Mouse (Mus musculus): ENCODE measurements around the gene Hist2h2be.
A peak's percentile ranks its signal among the peaks of the same experiment; 100 is the strongest.
"Not testable (repeated sequence)": the region's sequence is repeated elsewhere in the genome, so short reads cannot be mapped to it uniquely, and the experiment has no call there.

The Hist2h2be gene

DNA sequence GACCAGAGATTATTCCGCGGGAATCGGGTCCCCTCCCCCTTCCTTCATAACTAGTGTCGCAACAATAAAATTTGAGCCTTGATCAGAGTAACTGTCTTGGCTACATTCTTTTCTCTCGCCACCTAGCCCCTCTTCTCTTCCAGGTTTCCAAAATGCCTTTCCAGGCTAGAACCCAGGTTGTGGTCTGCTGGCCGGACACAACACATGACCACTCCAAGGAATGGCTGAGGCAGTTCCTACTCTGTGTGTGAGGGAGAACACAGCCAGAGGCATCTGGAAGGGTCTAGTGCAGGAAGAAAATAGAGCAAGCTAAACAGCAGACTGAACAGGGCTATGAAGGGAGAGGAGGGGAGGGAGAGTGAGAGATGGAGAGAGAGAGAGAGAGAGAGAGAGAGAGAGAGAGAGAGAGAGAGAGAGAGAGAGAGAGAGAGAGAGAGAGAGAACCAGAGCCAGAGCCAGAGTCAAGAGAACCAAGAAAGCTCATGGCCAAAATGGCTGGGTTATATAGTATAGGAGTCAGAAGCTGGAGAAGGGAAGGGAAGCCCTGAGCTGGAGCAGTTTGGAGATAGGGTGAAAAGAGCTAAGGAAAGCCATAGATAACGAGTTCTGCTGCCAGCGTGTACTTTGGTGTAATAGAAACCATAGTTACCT lies 22.2 kb upstream of the Hist2h2be start:
- not testable (repeated sequence) for DNase-seq

DNA sequence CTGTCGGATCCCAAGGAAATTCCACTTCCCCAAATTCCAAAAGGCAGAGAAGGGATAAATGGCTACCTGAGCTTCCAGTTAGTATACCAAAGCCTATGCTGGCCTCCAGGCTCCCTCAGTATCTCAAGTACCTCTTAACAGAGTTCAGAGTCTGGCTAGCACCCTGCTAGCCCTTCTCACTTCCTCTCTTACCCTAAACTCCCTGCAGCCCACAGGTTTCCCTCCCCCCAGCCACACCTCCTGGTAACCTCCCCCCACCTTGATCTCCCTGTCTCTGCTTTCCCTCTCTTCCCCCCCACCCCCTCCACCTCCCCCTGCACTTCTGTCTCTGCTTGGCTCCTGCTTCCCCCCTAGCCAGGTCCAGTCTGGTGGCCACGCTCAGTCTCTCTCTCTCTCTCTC lies 21.2 kb upstream of the Hist2h2be start:
- DNase-seq: no peak

DNA sequence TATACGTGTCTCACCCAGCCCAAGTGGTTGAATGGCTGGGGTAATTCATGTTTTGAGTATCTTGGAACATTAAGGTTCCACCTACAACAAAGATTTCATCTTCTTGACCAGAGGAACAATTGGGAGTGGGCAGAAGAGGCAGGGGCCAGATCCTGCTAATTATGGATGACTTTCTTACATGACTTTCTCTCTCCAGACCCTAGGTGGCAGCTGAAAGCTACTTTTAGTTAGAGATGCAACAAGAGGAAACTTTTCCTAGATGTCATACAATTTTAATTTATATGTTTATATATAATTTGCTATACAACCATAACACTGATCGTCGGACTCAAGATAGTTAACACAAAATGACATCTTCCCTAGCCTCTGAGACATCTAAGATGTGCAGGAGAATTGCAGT lies 13.1 kb upstream of the Hist2h2be start:
- no peak for DNase-seq

DNA sequence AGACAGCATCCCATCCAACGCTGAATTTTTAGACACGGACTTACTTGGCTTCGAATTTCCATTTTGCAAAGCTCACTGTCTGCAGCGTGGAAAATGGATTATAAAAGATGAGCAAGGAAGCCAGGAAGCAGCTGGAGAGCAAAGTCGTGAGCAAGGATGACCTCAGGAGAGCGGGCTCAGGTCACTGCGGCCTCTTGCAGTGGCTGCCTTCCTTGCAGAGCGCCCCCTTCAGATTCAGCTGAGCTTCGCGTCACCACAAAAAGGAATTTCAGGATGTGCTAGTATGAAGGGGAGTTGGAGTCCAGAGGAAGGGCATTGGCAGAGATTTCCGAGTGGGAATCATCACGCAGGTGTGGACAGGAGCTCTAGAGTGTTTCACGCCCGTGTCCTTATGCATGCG lies 11.7 kb upstream of the Hist2h2be start:
- DNase-seq: no peak

DNA sequence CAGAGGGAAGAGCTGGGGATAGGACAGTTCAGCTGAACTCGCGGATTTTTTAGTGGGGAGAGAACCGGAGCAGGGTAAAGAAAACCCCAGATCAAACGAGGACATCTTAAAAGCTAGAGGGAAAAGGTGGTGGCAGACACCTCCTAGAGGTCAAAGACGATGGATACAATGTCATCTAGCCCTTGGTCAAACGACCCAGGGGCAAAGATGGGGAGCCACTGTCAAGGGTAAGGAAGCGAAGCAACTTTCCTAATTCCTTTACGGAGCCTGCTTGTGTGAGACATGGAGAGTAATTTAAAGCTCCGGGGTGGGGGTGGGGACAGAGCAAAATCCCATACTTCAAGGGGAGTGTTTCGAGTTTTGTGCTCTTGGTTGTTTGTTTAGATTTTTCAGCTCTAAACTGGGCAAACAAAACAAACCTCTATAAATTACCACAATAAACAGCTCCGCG lies 1.7 kb upstream of the Hist2h2be start:
- DNase-seq: peak; percentile 24

DNA sequence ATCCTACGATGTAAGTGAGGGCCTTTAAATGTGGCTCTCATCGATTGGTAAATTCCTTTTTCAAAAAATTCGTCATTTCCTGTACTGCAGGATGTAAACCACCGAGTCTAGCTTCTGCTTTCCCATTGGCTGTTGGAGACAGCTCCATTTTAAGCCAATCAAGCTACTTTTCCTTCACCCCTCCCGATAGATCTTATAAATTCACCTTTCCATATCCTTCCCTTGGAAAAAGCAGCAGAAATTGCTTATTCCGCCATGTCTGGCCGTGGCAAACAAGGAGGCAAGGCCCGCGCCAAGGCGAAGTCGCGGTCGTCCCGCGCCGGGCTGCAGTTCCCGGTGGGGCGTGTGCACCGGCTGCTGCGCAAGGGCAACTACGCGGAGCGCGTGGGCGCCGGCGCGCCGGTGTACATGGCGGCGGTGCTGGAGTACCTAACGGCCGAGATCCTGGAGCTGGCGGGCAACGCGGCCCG lies 1.2 kb upstream of the Hist2h2be start, which contains the start of the genes Bola1 and Hist2h2ab:
Gene Bola1, minus strand, starts transcription at position 49 of the 470 bp plus-strand sequence.
Gene Hist2h2ab, plus strand, starts transcription at position 205 of the 470 bp plus-strand sequence.
- peak; percentile 85 for DNase-seq

DNA sequence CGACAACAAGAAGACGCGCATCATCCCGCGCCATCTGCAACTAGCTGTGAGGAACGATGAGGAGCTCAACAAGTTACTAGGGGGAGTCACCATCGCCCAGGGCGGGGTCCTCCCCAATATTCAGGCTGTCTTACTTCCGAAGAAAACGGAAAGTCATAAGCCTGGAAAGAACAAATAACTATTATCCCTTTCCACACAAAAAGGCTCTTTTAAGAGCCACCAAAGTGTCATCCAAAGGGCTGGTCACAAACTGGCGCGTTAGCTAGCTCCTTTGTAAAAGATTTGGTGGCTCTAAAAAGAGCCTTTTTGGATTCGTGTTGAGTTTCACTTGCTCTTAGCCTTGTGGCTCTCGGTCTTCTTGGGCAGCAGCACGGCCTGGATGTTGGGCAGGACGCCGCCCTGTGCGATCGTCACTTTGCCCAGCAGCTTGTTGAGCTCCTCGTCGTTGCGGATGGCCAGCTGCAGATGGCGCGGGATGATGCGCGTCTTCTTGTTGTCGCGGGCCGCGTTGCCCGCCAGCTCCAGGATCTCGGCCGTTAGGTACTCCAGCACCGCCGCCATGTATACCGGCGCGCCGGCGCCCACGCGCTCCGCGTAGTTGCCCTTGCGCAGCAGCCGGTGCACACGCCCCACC lies 671 bp upstream of the Hist2h2be start:
- peak; percentile 80 for DNase-seq

DNA sequence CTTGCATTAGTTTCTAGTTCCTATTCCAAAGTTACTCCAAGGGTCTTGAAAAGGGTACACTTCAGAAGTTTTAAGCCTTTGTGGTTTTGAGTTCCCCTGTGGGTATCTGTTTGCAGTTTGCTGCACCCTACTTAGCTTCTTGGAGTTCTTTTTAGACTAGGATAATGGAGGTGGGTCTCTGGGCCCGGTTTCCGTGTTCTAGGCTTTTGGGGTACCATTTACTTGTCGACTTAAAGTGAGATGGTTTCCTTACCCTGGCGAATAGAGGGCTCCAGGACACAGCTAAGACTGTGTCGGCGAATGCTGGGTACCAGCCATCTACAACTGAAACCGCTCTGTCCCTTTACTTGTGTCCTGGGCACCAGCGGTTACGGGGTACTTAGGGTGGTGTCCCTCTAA lies 720 bp downstream of the Hist2h2be start:
- DNase-seq: peak; percentile 19

DNA sequence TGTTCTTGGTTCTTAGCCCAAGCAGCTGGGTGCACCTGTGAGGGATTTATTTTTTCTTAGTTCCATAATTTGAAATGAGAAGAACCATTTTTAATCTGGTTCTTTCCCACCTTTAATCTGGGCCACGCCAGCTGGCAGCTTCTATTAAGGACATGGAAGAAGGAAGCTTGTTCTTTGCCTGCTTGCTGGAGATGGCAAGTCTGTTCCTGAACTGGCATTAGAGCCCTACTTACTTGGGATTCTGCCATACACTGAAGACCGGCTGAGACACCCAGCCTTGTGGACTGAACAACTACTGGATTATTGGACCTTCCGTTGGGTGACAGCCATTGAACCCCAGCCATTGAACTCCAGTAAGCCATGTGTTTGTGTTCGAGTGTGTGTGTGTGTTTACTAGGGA lies 1.9 kb downstream of the Hist2h2be start:
- DNase-seq: no peak

DNA sequence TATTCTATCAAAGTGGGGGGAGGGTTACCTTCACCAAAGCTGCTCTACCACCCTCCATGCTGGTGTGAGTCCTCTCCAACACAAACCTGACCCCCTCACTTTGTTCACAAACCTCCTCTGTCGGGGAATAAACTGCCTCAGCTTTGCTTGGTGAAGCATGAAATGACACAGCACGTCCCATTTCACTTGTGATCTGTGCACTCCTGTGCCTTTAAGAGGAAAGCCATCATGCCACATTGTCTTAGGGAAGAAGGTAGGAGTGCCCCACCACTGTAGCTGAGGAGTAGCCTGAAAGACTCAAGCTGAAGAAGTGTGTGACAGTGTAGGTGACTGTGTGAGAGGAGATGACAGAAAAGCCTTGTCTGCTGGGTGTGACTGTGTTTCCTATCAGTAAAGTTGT lies 4.5 kb downstream of the Hist2h2be start:
- DNase-seq: no peak

DNA sequence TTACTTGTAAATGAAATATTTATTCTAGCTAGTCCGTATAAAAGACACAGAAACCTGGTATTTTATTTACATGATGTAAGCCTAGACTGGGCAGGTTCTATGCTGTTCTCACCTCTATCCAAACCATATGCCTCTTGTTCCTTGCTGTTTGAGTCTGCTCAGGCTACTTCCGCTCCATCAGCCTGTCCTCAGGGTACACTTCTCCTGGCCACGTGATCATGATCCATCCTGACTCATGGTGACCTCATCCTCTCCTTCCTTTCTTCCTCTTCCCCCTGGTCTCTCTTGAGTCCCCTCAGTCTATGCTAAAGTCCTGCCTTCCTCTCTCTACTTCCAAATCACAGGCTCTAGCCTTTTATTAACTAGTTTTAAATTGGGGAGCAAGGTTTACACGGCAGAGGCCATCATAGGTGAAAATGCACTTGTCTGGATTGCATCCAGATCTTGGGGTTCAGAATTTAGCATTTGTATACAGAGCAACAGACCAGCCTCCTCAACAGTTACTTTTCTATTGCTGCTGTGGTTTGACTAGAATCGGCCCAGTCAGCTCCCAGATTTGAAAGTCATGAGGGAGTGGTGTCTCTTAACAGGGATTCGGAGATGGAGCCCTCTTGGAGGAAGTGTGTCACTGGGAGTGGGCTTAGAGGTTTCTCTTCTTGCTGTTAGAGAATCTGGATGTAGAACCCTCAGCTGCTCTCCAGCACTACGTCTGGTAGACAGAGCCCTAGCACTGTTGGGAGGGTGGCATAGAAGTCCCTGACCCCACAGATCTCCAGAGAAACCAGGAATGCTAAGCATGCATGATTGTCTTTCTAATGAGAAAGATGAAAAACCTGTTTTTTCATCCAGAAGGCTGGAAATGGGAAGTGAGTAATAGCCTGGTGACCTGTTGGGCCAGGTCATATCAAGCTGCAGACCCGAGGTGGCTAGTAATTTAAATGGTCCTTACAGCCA lies 6.1 kb downstream of the Hist2h2be start:
- DNase-seq: no peak

DNA sequence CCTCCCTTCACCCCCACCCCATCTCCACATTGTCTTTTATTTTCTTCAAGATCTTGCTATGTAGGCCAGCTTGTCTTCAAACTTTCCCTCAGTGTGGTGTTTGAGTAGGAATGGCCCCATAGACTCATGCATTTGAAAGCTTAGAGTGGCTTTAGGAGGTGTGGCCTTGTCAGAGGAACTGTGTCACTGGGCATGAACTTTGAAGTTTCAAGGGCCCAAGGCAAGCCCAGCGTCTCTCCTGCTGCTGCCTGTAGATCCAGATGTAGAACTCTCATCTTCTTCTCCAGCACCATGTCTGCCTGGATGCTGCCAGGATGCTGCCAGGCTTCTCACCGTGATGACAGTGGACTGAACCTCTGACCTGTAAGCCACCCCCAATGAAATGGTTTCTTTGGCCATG lies 7.9 kb downstream of the Hist2h2be start:
- no peak for DNase-seq

DNA sequence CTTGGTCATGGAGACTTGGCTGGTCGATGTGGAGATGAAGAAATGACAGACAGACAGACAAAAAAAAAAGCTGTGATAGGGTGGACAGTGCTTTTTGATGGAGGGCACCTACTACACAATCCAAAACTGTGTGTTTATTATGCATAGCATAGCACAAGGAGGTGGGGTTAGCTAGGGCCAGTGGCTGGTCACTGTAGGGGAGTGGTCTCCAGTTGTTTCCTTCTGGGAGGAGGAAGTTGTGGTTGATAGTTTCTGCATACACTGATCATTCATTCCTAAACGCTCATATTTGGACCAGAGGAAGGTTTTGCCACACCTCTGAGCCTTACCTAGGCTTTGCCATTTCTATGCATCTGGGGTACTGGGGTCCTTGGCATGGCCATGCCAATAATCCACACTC lies 9.5 kb downstream of the Hist2h2be start:
- no peak for DNase-seq

DNA sequence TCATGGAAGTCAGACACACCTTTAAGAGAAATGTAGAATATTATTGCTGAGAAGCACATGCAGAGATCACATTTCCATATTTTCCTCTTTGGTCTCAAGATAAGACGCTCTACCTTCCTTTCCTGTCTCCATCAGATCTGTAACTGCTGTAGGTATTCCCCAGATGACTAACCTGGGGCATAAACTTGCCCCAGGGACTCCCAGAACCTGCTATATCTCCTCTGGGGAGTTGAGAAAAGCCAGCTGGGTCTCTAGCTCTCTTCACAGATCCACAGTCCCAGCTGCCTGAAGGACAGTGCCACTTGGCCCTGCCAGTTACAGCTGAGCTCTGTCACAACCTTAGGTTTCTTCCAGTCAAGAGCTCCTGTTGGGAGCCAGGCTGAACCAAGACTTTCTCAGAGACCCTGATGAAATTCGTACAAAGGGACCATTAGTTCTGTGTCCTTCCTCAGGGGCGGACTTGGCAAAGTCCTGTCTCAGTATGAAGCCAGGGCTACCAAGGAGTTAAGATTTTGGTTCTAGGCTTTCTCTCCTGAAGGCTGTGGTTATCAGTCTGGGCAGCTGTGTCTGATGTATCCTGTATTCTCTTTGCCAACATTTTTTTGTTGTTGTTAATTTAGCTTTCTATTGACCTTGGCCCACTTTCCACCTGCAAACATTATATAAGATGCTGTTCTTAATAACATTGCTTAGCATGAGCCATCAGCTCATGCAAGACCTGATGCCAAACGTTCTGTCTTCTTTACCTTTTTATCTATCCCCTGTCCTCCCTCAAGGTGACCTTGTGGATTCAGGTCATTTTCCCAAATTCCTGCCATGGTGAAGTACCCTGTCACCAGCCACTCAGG lies 10.2 kb downstream of the Hist2h2be start:
- DNase-seq: no peak

DNA sequence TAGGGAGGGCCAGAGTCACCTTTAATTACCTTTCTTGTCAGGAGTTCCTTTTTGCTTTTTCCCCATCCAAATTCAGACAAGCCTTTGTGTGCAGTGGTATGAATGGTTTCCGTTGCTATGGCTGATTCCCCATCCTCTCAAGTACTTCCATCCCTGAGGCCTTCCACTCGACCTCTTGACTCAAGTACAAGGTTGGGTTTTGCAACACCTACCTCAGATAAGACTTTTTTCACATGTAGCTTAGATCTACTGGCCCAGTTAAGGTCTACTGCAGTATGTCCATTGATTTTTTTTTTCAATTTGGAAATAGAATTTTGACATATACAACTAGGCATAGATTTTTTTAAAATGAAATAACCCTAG lies 10.8 kb downstream of the Hist2h2be start:
- no peak for DNase-seq

DNA sequence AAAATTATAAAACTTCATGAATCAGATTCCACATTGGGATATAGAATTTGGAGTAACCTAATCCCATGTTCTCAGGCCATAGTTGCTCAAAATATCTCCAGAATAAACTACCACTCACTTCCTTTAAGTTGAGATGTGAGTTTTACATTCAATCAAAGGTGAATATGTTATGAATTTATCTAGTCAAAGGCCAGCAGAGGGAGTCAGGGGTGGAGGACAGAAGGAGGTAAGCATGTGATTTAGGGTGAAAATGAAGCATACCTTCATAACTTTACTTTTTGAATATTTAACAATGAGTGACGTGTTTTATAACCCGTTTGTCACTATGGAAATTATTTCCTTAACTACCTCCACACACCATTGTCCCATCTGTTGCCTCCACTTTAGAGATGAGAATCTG lies 14.0 kb downstream of the Hist2h2be start:
- no peak for DNase-seq

DNA sequence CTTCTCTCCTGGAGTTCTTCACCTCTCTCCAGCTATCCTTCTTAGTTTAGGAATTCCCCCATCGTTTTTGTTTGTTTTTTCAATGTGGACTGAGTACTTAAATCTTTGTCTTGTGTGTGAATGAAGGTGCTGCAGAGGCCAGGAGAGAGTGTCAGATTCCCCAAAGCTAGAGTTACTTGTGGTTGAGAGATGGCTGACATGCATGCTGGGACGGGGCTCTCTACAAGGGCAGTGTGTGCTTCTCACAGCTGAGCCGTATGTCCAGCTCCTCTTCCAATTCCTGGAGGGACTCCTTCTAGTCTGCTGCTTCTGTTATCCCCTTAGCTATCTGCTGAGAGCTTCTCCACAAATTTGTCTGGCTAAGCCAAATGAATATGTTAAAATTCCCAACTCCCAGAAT lies 14.9 kb downstream of the Hist2h2be start:
- DNase-seq: no peak

DNA sequence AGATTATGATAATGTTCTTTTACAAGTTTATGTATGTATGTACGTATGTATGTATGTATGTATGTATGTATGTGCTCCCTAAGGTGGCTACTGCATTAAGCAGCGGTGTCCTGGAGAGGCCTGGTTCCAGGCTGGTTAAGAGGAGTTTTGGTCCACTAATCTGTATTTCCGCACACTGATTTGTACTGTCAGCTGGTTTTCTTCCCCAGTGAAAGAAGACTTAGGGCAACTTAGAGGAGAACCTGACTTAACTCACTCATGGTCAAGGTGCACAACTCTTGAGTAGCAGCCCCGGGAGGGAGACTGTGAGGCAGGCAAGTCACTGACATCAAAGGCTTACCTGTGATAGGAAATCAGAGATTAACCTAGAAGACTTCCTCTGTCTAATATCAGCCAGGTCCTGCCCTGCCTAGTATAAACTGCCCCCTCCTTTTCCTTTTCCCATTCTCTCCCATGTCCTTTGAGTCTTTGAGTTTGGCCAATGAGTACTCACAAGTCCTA lies 16.0 kb downstream of the Hist2h2be start:
- no peak for DNase-seq

DNA sequence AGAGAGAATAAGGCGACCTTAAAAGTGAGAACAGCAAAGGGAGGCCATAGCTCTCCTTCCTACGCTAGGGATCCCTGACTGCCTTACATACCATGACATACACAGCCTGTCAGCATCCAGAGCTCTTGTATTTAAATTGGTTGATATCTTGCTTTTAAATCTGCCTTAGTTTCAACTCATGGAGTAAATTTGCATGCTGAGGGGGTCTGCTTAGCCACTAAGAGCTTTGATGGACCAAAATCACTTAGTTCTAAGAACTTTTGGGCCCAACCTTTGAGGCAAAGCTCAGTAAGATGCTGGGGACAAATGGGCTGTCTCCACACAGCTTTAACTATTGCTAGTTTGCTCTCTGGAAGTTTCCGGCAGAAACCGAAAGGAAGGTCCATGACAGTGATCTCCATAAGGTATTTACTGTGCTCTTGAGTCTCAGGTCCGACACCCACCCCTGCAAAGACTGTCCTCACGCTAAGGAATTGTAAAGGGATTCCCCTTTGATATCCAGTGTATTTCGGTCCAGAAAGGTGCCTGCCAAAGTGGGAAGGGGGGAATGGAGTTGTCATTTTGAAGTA lies 16.5 kb downstream of the Hist2h2be start:
- DNase-seq: no peak

DNA sequence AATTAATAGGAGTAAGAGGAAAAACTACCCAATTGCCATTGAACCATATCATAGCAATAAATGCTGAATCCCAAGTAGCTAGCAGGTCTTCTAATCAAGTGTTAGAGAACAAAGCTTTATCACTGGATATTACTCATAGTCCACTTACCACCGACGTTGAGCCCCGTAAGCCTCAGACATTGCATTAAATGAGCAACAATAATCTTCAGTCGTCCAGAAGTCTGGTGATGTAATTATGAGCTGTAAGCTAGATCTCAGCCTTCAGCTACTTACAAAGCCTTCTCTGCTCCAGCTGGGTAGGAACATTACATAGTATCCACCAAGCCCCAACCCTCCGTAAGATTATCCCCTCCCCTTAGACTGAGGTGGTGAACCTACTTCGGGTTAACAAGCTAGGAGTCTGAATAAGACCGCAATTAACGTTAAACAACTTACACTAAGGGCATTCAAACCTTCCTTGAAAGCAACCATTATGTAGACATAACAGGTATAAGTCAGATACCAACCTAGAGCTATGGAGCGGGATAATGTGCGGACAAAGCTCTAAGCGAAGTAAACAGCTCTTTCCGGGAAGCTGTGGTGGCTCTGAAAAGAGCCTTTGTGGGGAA lies 17.1 kb downstream of the Hist2h2be start:
- DNase-seq: no peak
